Mouse (Mus musculus) CH12.LX (cell line): ENCODE results near the gene Reep6.
A peak's percentile ranks its signal among the peaks of the same experiment; 100 is the strongest.

ENCODE experiments used
- CTCF ChIP-seq, 2 experiments: IDR thresholded peaks in 1 of 2; conservative IDR thresholded peaks in 1 of 2; 2 replicates each; pipeline ENCODE4 v1.5.1; 2011 to 2012; ENCODE audit warnings: low read depth in 2 of 2, low read length in 2 of 2, improper control_type of control experiment in 1 of 2, inconsistent platforms in 1 of 2, mild to moderate bottlenecking in 1 of 2, moderate library complexity in 1 of 2
- ETS1 ChIP-seq: conservative IDR thresholded peaks from 2 replicates; pipeline ENCODE4 v1.6.1; 2012; ENCODE audit warnings: low read depth, mild to moderate bottlenecking, inconsistent platforms, low read length, improper control_type of control experiment, moderate library complexity
- MAFK ChIP-seq: IDR thresholded peaks from 2 replicates; pipeline ENCODE4 v1.6.1; 2011; ENCODE audit warnings: low read length, improper control_type of control experiment; ENCODE audit not compliant: insufficient replicate concordance
- MAZ ChIP-seq: IDR thresholded peaks from 2 replicates; pipeline ENCODE4 v1.6.1; 2012; ENCODE audit warnings: low read depth, mild to moderate bottlenecking, inconsistent platforms, low read length, improper control_type of control experiment, moderate library complexity
- NRF1 ChIP-seq: IDR thresholded peaks from 2 replicates; pipeline ENCODE4 v1.6.1; 2014; ENCODE audit warnings: low read depth, mild to moderate bottlenecking, inconsistent platforms, low read length, improper control_type of control experiment, moderate library complexity
- POLR2A ChIP-seq: IDR thresholded peaks from 2 replicates; pipeline ENCODE4 v1.6.1; 2011; ENCODE audit warnings: low read depth, mild to moderate bottlenecking, improper control_type of control experiment, low read length
- POLR2AphosphoS2 ChIP-seq: IDR thresholded peaks from 2 replicates; pipeline ENCODE4 v1.6.1; 2011; ENCODE audit warnings: low read depth, low read length, improper control_type of control experiment
- USF1 ChIP-seq: IDR thresholded peaks from 2 replicates; pipeline ENCODE4 v1.6.1; 2014; ENCODE audit warnings: low read depth, mild to moderate bottlenecking, inconsistent platforms, low read length, improper control_type of control experiment
- USF2 ChIP-seq: conservative IDR thresholded peaks from 2 replicates; pipeline ENCODE4 v1.6.1; 2011; ENCODE audit warnings: low read depth, low read length, improper control_type of control experiment
- ZNF384 ChIP-seq: IDR thresholded peaks from 2 replicates; pipeline ENCODE4 v1.6.1; 2012; ENCODE audit warnings: low read depth, low read length, improper control_type of control experiment, inconsistent platforms

- TF ChIP-seq MAFK, result no peak
- TF ChIP-seq NRF1, result no peak
- no peak for TF ChIP-seq MAZ
- TF ChIP-seq POLR2AphosphoS2, result no peak
- no peak for TF ChIP-seq ETS1
- no peak for TF ChIP-seq POLR2A
- TF ChIP-seq CTCF (conservative IDR thresholded peaks at IDR 0.05 in 1 of 2, IDR thresholded peaks at IDR 0.05 in 1 of 2; ENCODE audit: low read depth in 2 of 2, low read length in 2 of 2), result peak; percentile 41 to 56; a peak in 3 of 4 replicates
- TF ChIP-seq ZNF384, result no peak
- TF ChIP-seq USF2, result no peak
- no peak for TF ChIP-seq USF1
These were observed 40.4 kb downstream of the Reep6 start for GRCm38 (mm10) chr10:80369995-80370747.
